Mouse (Mus musculus): ENCODE results near the gene Cd68. TPM values are rescaled to one million over a fixed set of nuclear protein-coding genes. Genes with fewer than 3 reads are reported as not detected.

Gene Cd68
- polyA plus RNA-seq, 1 experiment from 2014 or later: 32.5 TPM

- no peak for TF ChIP-seq EP300 (IDR thresholded peaks at IDR 0.05; ENCODE audit: low read depth)
- TF ChIP-seq CTCF (IDR thresholded peaks at IDR 0.05; ENCODE audit: low read depth): no peak
- Histone ChIP-seq H3K9ac (replicated peaks) (no peak overlapping the region), H3K36me3 (replicated peaks; ENCODE audit: insufficient read depth, low read length) (no peaks in the 10 kb centered on the region), H3K27ac (ENCODE audit: low read depth) (no peak overlapping the region), H3K4me1 (ENCODE audit: insufficient read depth) (peaks cover 17% of the 10 kb centered on the region), H3K4me2 (ENCODE audit: low read depth, low read length) (no peak overlapping the region), H3K27me3 (ENCODE audit: insufficient read depth, low read length) (no peaks in the 10 kb centered on the region), H3K9me3 (ENCODE audit: low read length) (no peaks in the 10 kb centered on the region), H3K4me3 (ENCODE audit: low read depth, low read length) (no peak overlapping the region)
- no peak for DNase-seq
- WGBS (ENCODE audit: insufficient replicate concordance): 72% methylated on average over 3 of the region's 3 CpGs
- no peak for ATAC-seq
Observed at GRCm38 (mm10) chr11:69697396-69697795, 31.4 kb upstream of the Cd68 start.

GRCm38 (mm10) chr11:69695361-69696181 is 29.6 kb upstream of the Cd68 start, which contains the start of the genes Tnfsf12 and Tnfsfm13:
Gene Tnfsf12, minus strand, starts transcription at chr11:69695849.
Gene Tnfsfm13, minus strand, starts transcription at chr11:69696098.
- peak within 1 kb of the TSS; percentile 70 for H3K4me2 ChIP-seq (ENCODE audit: low read depth, low read length)
- no peaks in the 10 kb centered on the region for H3K36me3 ChIP-seq (replicated peaks; ENCODE audit: insufficient read depth, low read length)
- DNase-seq (peak; percentile 73), ATAC-seq (peak; percentile 70)
- no peaks in the 10 kb centered on the region for H3K27me3 ChIP-seq (ENCODE audit: insufficient read depth, low read length)
- 11% methylated on average over 25 of the region's 41 CpGs for WGBS (ENCODE audit: insufficient replicate concordance)
- peaks cover 19% of the 10 kb centered on the region for H3K4me1 ChIP-seq (ENCODE audit: insufficient read depth)
- H3K9ac ChIP-seq (replicated peaks): peak within 1 kb of the TSS; percentile 66
- peak within 1 kb of the TSS; percentile 73 for H3K27ac ChIP-seq (ENCODE audit: low read depth)
- no peak for TF ChIP-seq EP300 (IDR thresholded peaks at IDR 0.05; ENCODE audit: low read depth)
- peak; percentile 19; the same call in 1 of the 2 replicates for TF ChIP-seq CTCF (IDR thresholded peaks at IDR 0.05; ENCODE audit: low read depth)
- H3K9me3 ChIP-seq (ENCODE audit: low read length): no peaks in the 10 kb centered on the region
- peak within 1 kb of the TSS; percentile 50 for H3K4me3 ChIP-seq (ENCODE audit: low read depth, low read length)

- no peak for TF ChIP-seq CTCF (IDR thresholded peaks at IDR 0.05; ENCODE audit: low read depth)
- TF ChIP-seq EP300 (IDR thresholded peaks at IDR 0.05; ENCODE audit: low read depth): no peak
- H3K27me3 ChIP-seq (ENCODE audit: insufficient read depth, low read length): no peaks in the 10 kb centered on the region
- peak overlapping the region; percentile 66; the same call in 1 of the 2 replicates for H3K9ac ChIP-seq (replicated peaks)
- H3K4me3 ChIP-seq (ENCODE audit: low read depth, low read length): peak overlapping the region; percentile 50
- DNase-seq (no peak), ATAC-seq (no peak)
- no peaks in the 10 kb centered on the region for H3K36me3 ChIP-seq (replicated peaks; ENCODE audit: insufficient read depth, low read length)
- H3K4me2 ChIP-seq (ENCODE audit: low read depth, low read length): peak overlapping the region; percentile 70
- 42% methylated on average over 6 of the region's 6 CpGs for WGBS (ENCODE audit: insufficient replicate concordance)
- peaks cover 19% of the 10 kb centered on the region for H3K4me1 ChIP-seq (ENCODE audit: insufficient read depth)
- H3K27ac ChIP-seq (ENCODE audit: low read depth): peak overlapping the region; percentile 73
- H3K9me3 ChIP-seq (ENCODE audit: low read length): no peaks in the 10 kb centered on the region
Observed at GRCm38 (mm10) chr11:69695046-69695360, 29.1 kb upstream of the Cd68 start.

GRCm38 (mm10) chr11:69693421-69693965 is 27.5 kb upstream of the Cd68 start:
- no peaks in the 10 kb centered on the region for H3K27me3 ChIP-seq (ENCODE audit: insufficient read depth, low read length)
- ATAC-seq: no peak
- peak overlapping the region; percentile 59 for H3K27ac ChIP-seq (ENCODE audit: low read depth)
- 59% methylated on average over 11 of the region's 11 CpGs for WGBS (ENCODE audit: insufficient replicate concordance)
- DNase-seq: no peak
- TF ChIP-seq EP300 (IDR thresholded peaks at IDR 0.05; ENCODE audit: low read depth) (no peak), CTCF (IDR thresholded peaks at IDR 0.05; ENCODE audit: low read depth) (no peak)
- H3K9me3 ChIP-seq (ENCODE audit: low read length): no peaks in the 10 kb centered on the region
- H3K36me3 ChIP-seq (replicated peaks; ENCODE audit: insufficient read depth, low read length): no peaks in the 10 kb centered on the region
- no peak overlapping the region for H3K4me2 ChIP-seq (ENCODE audit: low read depth, low read length)
- H3K4me1 ChIP-seq (ENCODE audit: insufficient read depth): peaks cover 19% of the 10 kb centered on the region
- H3K9ac ChIP-seq (replicated peaks): 0 out of 2 replicates have a peak overlapping the region, but pooled peaks have one; percentile 7
- no peak overlapping the region for H3K4me3 ChIP-seq (ENCODE audit: low read depth, low read length)

GRCm38 (mm10) chr11:69692863-69693262 is 26.9 kb upstream of the Cd68 start:
- no peaks in the 10 kb centered on the region for H3K27me3 ChIP-seq (ENCODE audit: insufficient read depth, low read length)
- TF ChIP-seq EP300 (IDR thresholded peaks at IDR 0.05; ENCODE audit: low read depth) (no peak), CTCF (IDR thresholded peaks at IDR 0.05; ENCODE audit: low read depth) (no peak)
- no peaks in the 10 kb centered on the region for H3K9me3 ChIP-seq (ENCODE audit: low read length)
- 69% methylated on average over 6 of the region's 6 CpGs for WGBS (ENCODE audit: insufficient replicate concordance)
- no peak overlapping the region for H3K9ac ChIP-seq (replicated peaks)
- no peak overlapping the region for H3K4me3 ChIP-seq (ENCODE audit: low read depth, low read length)
- H3K4me1 ChIP-seq (ENCODE audit: insufficient read depth): peaks cover 19% of the 10 kb centered on the region
- ATAC-seq: peak; percentile 86
- H3K4me2 ChIP-seq (ENCODE audit: low read depth, low read length): no peak overlapping the region
- DNase-seq: no peak
- H3K36me3 ChIP-seq (replicated peaks; ENCODE audit: insufficient read depth, low read length): no peaks in the 10 kb centered on the region
- H3K27ac ChIP-seq (ENCODE audit: low read depth): peak overlapping the region; percentile 59

GRCm38 (mm10) chr11:69692196-69692811 is 26.4 kb upstream of the Cd68 start:
- Histone ChIP-seq H3K9ac (replicated peaks) (no peak overlapping the region), H3K27ac (ENCODE audit: low read depth) (peak overlapping the region; percentile 59; the same call in 1 of the 2 replicates), H3K9me3 (ENCODE audit: low read length) (no peaks in the 10 kb centered on the region), H3K4me3 (ENCODE audit: low read depth, low read length) (no peak overlapping the region), H3K4me2 (ENCODE audit: low read depth, low read length) (no peak overlapping the region), H3K27me3 (ENCODE audit: insufficient read depth, low read length) (no peaks in the 10 kb centered on the region), H3K4me1 (ENCODE audit: insufficient read depth) (peaks cover 19% of the 10 kb centered on the region), H3K36me3 (replicated peaks; ENCODE audit: insufficient read depth, low read length) (no peaks in the 10 kb centered on the region)
- no peak for TF ChIP-seq CTCF (IDR thresholded peaks at IDR 0.05; ENCODE audit: low read depth)
- no peak for TF ChIP-seq EP300 (IDR thresholded peaks at IDR 0.05; ENCODE audit: low read depth)
- no peak for ATAC-seq
- WGBS (ENCODE audit: insufficient replicate concordance): 44% methylated on average over 9 of the region's 9 CpGs
- DNase-seq: no peak
